Mouse (Mus musculus) limb, embryonic 12.5 days (tissue): ENCODE measurements around the gene Mff. TPM values are rescaled to one million over a fixed set of nuclear protein-coding genes. Genes with fewer than 3 reads are reported as not detected.

Source experiments
- ATAC-seq: fragments of 200-750 bp; cut with Nextera tagmentation; 2 replicates; pipeline ENCODE4 v1.8.0; 2017; ENCODE audit warnings: low read depth, moderate TSS enrichment; ENCODE audit not compliant: insufficient number of reproducible peaks, insufficient read depth, low FRiP score, low TSS enrichment
- H3K27ac ChIP-seq: fragments of 300-500 bp; sonication (generic); 2 replicates; pipeline ENCODE4 v1.5.1; 2016; ENCODE audit warnings: mild to moderate bottlenecking, moderate library complexity
- H3K27me3 ChIP-seq: fragments of 300-500 bp; sonication (generic); 2 replicates; pipeline ENCODE4 v1.6.1; 2016; ENCODE audit warnings: mild to moderate bottlenecking, moderate library complexity
- H3K36me3 ChIP-seq: fragments of 300-500 bp; sonication (generic); 2 replicates; pipeline ENCODE4 v1.6.1; 2016; ENCODE audit warnings: mild to moderate bottlenecking, moderate library complexity
- H3K4me1 ChIP-seq: fragments of 300-500 bp; sonication (generic); replicated peaks from 2 replicates; pipeline ENCODE4 v1.6.1; 2016
- H3K4me2 ChIP-seq: fragments of 300-500 bp; sonication (generic); 2 replicates; pipeline ENCODE4 v1.6.1; 2016; ENCODE audit warnings: mild to moderate bottlenecking, moderate library complexity
- H3K4me3 ChIP-seq: fragments of 300-500 bp; sonication (generic); replicated peaks from 2 replicates; pipeline ENCODE4 v1.5.1; 2016; ENCODE audit warnings: mild to moderate bottlenecking
- H3K9ac ChIP-seq: fragments of 300-500 bp; sonication (generic); replicated peaks from 2 replicates; pipeline ENCODE4 v1.6.1; 2016; ENCODE audit warnings: mild to moderate bottlenecking, moderate library complexity
- H3K9me3 ChIP-seq: fragments of 300-500 bp; sonication (generic); 2 replicates; pipeline ENCODE4 v1.6.1; 2016; ENCODE audit warnings: mild to moderate bottlenecking, moderate library complexity
- WGBS: fragments of 180-500 bp; shearing (Covaris S2); methylation state at CpG from one replicate; pipeline ENCODE4 v1.1.7; 2016; 5-methylcytosine and 5-hydroxymethylcytosine counted together
- polyA plus RNA-seq: library from polyadenylated mRNA; unstranded; fragments of >200 nt; fragmentation: Nextera tagmentation; extraction: Ambion mirVana; gene quantifications from 2 replicates; pipeline ENCODE4 v1.2.1, GENCODE M21; 2016

Gene Mff
- polyA plus RNA-seq, 1 experiment from 2014 or later: 210 TPM

- WGBS: 77% methylated on average over 4 of the region's 4 CpGs
- no peak overlapping the region for H3K4me2 ChIP-seq
Observed at GRCm38 (mm10) chr1:82772428-82772827, 47.7 kb downstream of the Mff start.

GRCm38 (mm10) chr1:82773208-82773607 is 48.5 kb downstream of the Mff start:
- H3K4me1 ChIP-seq: no peaks in the 10 kb centered on the region
- no peaks in the 10 kb centered on the region for H3K27me3 ChIP-seq
- H3K9me3 ChIP-seq: no peaks in the 10 kb centered on the region
- WGBS: 61% methylated on average over 5 of the region's 5 CpGs
- H3K27ac ChIP-seq: no peak overlapping the region
- H3K4me3 ChIP-seq: no peak overlapping the region
- ATAC-seq: no peak
- no peak overlapping the region for H3K9ac ChIP-seq
- H3K4me2 ChIP-seq: no peak overlapping the region
- H3K36me3 ChIP-seq: peaks cover 5% of the 10 kb centered on the region; the same call in 1 of the 2 replicates

More at GRCm38 (mm10) chr1:82772428-82772827, 47.7 kb downstream of the Mff start:
- Histone ChIP-seq H3K4me3 (no peak overlapping the region), H3K9me3 (no peaks in the 10 kb centered on the region), H3K36me3 (peaks cover 5% of the 10 kb centered on the region; the same call in 1 of the 2 replicates), H3K27me3 (no peaks in the 10 kb centered on the region), H3K27ac (no peak overlapping the region), H3K9ac (no peak overlapping the region), H3K4me1 (no peaks in the 10 kb centered on the region)
- no peak for ATAC-seq

DNA sequence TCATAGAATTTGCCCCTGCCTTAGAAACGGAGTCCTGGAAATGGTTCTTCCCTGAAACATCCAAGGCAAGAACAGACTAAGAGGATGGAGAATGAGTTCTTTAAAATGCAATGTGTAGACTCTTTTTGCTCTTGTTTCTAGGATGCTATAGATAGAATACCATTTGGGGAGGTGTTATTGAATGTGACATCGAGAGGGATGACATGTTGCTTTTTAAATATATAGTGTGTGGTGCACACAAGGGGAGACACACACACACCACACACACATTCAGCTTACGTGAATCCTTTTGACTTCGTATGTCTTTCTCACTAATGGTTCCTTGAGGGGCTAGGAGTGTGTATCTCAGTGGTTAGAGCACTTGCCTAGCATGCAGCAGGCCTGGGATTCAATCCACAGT is 50.6 kb downstream of the Mff start:
- H3K4me3 ChIP-seq: no peak overlapping the region
- no peaks in the 10 kb centered on the region for H3K9me3 ChIP-seq
- 88% methylated on average over 4 of the region's 4 CpGs for WGBS
- ATAC-seq: no peak
- H3K4me1 ChIP-seq: no peaks in the 10 kb centered on the region
- no peak overlapping the region for H3K27ac ChIP-seq
- peaks cover 5% of the 10 kb centered on the region; the same call in 1 of the 2 replicates for H3K36me3 ChIP-seq
- H3K9ac ChIP-seq: no peak overlapping the region
- H3K27me3 ChIP-seq: no peaks in the 10 kb centered on the region
- H3K4me2 ChIP-seq: no peak overlapping the region

- no peak overlapping the region for H3K4me2 ChIP-seq
- H3K9me3 ChIP-seq: no peaks in the 10 kb centered on the region
- no peak overlapping the region for H3K9ac ChIP-seq
- no peak for ATAC-seq
- H3K27me3 ChIP-seq: no peaks in the 10 kb centered on the region
- no peaks in the 10 kb centered on the region for H3K4me1 ChIP-seq
- no peaks in the 10 kb centered on the region for H3K36me3 ChIP-seq
- H3K27ac ChIP-seq: no peak overlapping the region
- WGBS: 87% methylated on average over 6 of the region's 6 CpGs
- H3K4me3 ChIP-seq: no peak overlapping the region
Observed at GRCm38 (mm10) chr1:82779388-82779966, 54.8 kb downstream of the Mff start.

DNA sequence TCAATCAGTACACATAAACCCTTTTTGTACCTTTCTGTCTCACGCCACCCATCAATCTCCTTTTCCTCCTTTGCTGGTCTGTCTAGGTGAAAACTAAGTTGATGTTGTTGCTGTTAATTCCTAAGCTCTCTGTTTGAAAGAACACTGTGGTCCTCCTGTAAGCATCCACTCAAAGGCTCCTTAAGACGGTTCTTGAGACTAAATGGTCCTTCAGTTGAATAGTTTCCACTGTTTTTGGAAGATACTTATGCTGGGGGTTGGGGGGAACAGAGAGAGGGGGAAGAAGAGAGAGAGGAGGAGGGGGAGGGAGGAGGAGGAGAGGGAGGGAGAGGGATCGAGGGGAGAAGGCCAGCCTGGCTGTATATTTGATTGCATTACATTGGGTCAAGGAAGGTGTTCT is 58.9 kb downstream of the Mff start:
- ATAC-seq: no peak
- no peak overlapping the region for H3K4me2 ChIP-seq
- H3K27ac ChIP-seq: no peak overlapping the region
- H3K36me3 ChIP-seq: no peaks in the 10 kb centered on the region
- WGBS: 81% methylated on average over 3 of the region's 3 CpGs
- no peaks in the 10 kb centered on the region for H3K9me3 ChIP-seq
- H3K27me3 ChIP-seq: no peaks in the 10 kb centered on the region
- no peak overlapping the region for H3K4me3 ChIP-seq
- H3K4me1 ChIP-seq: no peaks in the 10 kb centered on the region
- H3K9ac ChIP-seq: no peak overlapping the region

GRCm38 (mm10) chr1:82785546-82785945 is 60.9 kb downstream of the Mff start:
- Histone ChIP-seq H3K27me3 (no peaks in the 10 kb centered on the region), H3K9ac (no peak overlapping the region), H3K4me2 (no peak overlapping the region), H3K4me1 (no peaks in the 10 kb centered on the region), H3K4me3 (no peak overlapping the region), H3K36me3 (no peaks in the 10 kb centered on the region), H3K27ac (no peak overlapping the region), H3K9me3 (no peaks in the 10 kb centered on the region)
- ATAC-seq: no peak
- 71% methylated on average over 6 of the region's 6 CpGs for WGBS

DNA sequence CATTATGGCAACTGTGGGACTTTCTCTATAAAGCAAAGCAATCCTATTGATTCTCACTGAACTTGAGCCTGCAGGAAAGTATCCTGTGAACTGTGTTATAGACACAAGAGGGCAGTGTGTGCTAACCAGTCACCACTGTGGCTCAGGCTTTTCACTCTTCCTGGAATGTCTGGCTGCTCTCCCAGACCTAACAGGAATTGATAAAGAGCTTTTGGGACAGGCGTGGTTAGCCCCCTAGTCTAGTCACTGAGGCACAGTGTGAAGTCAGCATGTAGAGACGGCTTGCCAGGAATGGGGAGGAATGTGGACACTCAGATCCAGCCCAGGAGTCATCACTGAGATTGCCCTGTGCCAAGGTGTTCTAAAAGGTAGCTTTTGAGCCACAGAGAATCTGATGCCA is 62.7 kb downstream of the Mff start:
- H3K4me1 ChIP-seq: no peaks in the 10 kb centered on the region
- H3K36me3 ChIP-seq: no peaks in the 10 kb centered on the region
- 9% methylated on average over 2 of the region's 2 CpGs for WGBS
- H3K9ac ChIP-seq: no peak overlapping the region
- no peak overlapping the region for H3K4me3 ChIP-seq
- no peak overlapping the region for H3K4me2 ChIP-seq
- peak; percentile 69; the same call in 1 of the 2 replicates for ATAC-seq
- H3K27me3 ChIP-seq: no peaks in the 10 kb centered on the region
- no peaks in the 10 kb centered on the region for H3K9me3 ChIP-seq
- no peak overlapping the region for H3K27ac ChIP-seq

- ATAC-seq: no peak
- no peaks in the 10 kb centered on the region for H3K36me3 ChIP-seq
- no peak overlapping the region for H3K9ac ChIP-seq
- 50% methylated on average over 7 of the region's 7 CpGs for WGBS
- no peak overlapping the region for H3K4me3 ChIP-seq
- no peaks in the 10 kb centered on the region for H3K4me1 ChIP-seq
- no peak overlapping the region for H3K4me2 ChIP-seq
- H3K9me3 ChIP-seq: no peaks in the 10 kb centered on the region
- H3K27ac ChIP-seq: no peak overlapping the region
- H3K27me3 ChIP-seq: no peaks in the 10 kb centered on the region
Observed at GRCm38 (mm10) chr1:82788070-82788469, 63.4 kb downstream of the Mff start.

GRCm38 (mm10) chr1:82791105-82791504 is 66.4 kb downstream of the Mff start:
- Histone ChIP-seq H3K27ac (no peak overlapping the region), H3K4me3 (no peak overlapping the region), H3K4me2 (no peak overlapping the region), H3K27me3 (no peaks in the 10 kb centered on the region), H3K9ac (no peak overlapping the region), H3K36me3 (no peaks in the 10 kb centered on the region), H3K4me1 (no peaks in the 10 kb centered on the region), H3K9me3 (no peaks in the 10 kb centered on the region)
- no peak for ATAC-seq
- 89% methylated on average over 11 of the region's 11 CpGs for WGBS

GRCm38 (mm10) chr1:82792238-82792637 is 67.5 kb downstream of the Mff start:
- 90% methylated on average over 6 of the region's 6 CpGs for WGBS
- H3K4me2 ChIP-seq: no peak overlapping the region
- ATAC-seq: no peak

GRCm38 (mm10) chr1:82793110-82793509 is 68.4 kb downstream of the Mff start:
- Histone ChIP-seq H3K36me3 (no peaks in the 10 kb centered on the region), H3K9ac (no peak overlapping the region), H3K27me3 (no peaks in the 10 kb centered on the region), H3K4me3 (no peak overlapping the region), H3K4me1 (no peaks in the 10 kb centered on the region), H3K9me3 (no peaks in the 10 kb centered on the region), H3K4me2 (no peak overlapping the region), H3K27ac (no peak overlapping the region)
- ATAC-seq: no peak
- WGBS: 82% methylated on average over 3 of the region's 3 CpGs

More at GRCm38 (mm10) chr1:82792238-82792637, 67.5 kb downstream of the Mff start:
- no peaks in the 10 kb centered on the region for H3K27me3 ChIP-seq
- H3K27ac ChIP-seq: no peak overlapping the region
- H3K9ac ChIP-seq: no peak overlapping the region
- no peaks in the 10 kb centered on the region for H3K36me3 ChIP-seq
- no peaks in the 10 kb centered on the region for H3K9me3 ChIP-seq
- H3K4me1 ChIP-seq: no peaks in the 10 kb centered on the region
- no peak overlapping the region for H3K4me3 ChIP-seq

DNA sequence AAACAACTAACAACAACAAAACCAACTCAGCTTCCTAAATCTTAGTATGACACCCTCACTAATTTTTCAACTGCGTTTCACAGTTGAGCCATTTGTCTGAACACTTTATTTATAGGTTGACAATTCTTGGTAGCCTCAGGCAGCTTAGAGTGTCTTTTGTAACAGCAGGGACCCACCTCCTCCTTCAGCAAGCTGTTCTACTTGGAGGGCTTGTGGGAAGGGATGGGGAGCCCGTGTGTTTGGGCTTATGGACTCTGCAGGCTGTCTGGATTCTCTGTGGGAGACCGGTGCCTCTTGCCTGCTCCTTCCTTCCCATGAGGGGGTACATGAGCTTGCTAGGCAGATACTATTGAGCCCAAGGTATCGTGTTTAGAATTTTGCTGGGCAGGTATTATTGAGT is 69.3 kb downstream of the Mff start:
- Histone ChIP-seq H3K36me3 (no peaks in the 10 kb centered on the region), H3K4me3 (no peak overlapping the region), H3K4me2 (no peak overlapping the region), H3K27ac (no peak overlapping the region), H3K27me3 (no peaks in the 10 kb centered on the region), H3K9ac (no peak overlapping the region), H3K4me1 (no peaks in the 10 kb centered on the region), H3K9me3 (no peaks in the 10 kb centered on the region)
- no peak for ATAC-seq
- 56% methylated on average over 4 of the region's 4 CpGs for WGBS
